Mouse (Mus musculus) hindbrain, postnatal 0 days (tissue): ENCODE results near the gene Olfr714. TPM values are rescaled to one million over a fixed set of nuclear protein-coding genes. Genes with fewer than 3 reads are reported as not detected.

Source experiments
- ATAC-seq: fragments of 200-750 bp; cut with Nextera tagmentation; 2 replicates; pipeline ENCODE4 v1.8.0; 2017; ENCODE audit warnings: mild to moderate bottlenecking, moderate TSS enrichment, moderate library complexity
- DNase-seq: peaks from one replicate; pipeline ENCODE4 v3.0.0-alpha.2; 2015; ENCODE audit warnings: low spot score
- H3K27ac ChIP-seq: fragments of 300-500 bp; sonication (generic); 2 replicates; pipeline ENCODE4 v1.5.1; 2014; ENCODE audit warnings: mild to moderate bottlenecking
- H3K27me3 ChIP-seq: fragments of 300-500 bp; sonication (generic); 2 replicates; pipeline ENCODE4 v1.6.1; 2014; ENCODE audit warnings: low read length, mixed read lengths; ENCODE audit not compliant: insufficient read depth
- H3K36me3 ChIP-seq: fragments of 300-500 bp; sonication (generic); 2 replicates; pipeline ENCODE4 v1.6.1; 2014; ENCODE audit warnings: low read length, mixed read lengths; ENCODE audit not compliant: insufficient read depth
- H3K4me1 ChIP-seq: fragments of 300-500 bp; sonication (generic); 2 replicates; pipeline ENCODE4 v1.6.1; 2014; ENCODE audit warnings: antibody characterized with exemption, low read length, mixed read lengths; ENCODE audit not compliant: insufficient read depth
- H3K4me2 ChIP-seq: fragments of 300-500 bp; sonication (generic); 2 replicates; pipeline ENCODE4 v1.6.1; 2014; ENCODE audit warnings: low read depth, mild to moderate bottlenecking, low read length, moderate library complexity, mixed read lengths
- H3K4me3 ChIP-seq: fragments of 300-500 bp; sonication (generic); 2 replicates; pipeline ENCODE4 v1.5.1; 2014; ENCODE audit warnings: low read length
- H3K9ac ChIP-seq: fragments of 300-500 bp; sonication (generic); replicated peaks from 2 replicates; pipeline ENCODE4 v1.6.1; 2014; ENCODE audit warnings: mild to moderate bottlenecking, low read length, moderate library complexity, mixed read lengths
- H3K9me3 ChIP-seq: fragments of 300-500 bp; sonication (generic); 2 replicates; pipeline ENCODE4 v1.6.1; 2016; ENCODE audit warnings: low read length, mixed read lengths
- CTCF ChIP-seq: IDR thresholded peaks from 2 replicates; pipeline ENCODE4 v1.5.1; 2016; ENCODE audit warnings: antibody characterized with exemption, control low read depth, low read depth
- WGBS: fragments of 180-500 bp; shearing (Covaris S2); extraction: QIAGEN DNeasy Blood & Tissue Kit; methylation state at CpG from one replicate; pipeline ENCODE4 v1.1.7; 2014; 5-methylcytosine and 5-hydroxymethylcytosine counted together
- polyA plus RNA-seq: library from polyadenylated mRNA; unstranded; fragments of >200 nt; fragmentation: Nextera tagmentation; extraction: Ambion mirVana; gene quantifications from 2 replicates; pipeline ENCODE4 v1.2.1, GENCODE M21; 2015
- total RNA-seq: library from RNA; depleted of rRNA; stranded (reverse); fragments of >200 nt; gene quantifications from 2 replicates; pipeline ENCODE4 v1.2.3, GENCODE M21; 2014; rRNA removed

Olfr714 gene
- total RNA-seq, result not detected in 2 replicates
- not detected in 2 replicates for polyA plus RNA-seq

DNA sequence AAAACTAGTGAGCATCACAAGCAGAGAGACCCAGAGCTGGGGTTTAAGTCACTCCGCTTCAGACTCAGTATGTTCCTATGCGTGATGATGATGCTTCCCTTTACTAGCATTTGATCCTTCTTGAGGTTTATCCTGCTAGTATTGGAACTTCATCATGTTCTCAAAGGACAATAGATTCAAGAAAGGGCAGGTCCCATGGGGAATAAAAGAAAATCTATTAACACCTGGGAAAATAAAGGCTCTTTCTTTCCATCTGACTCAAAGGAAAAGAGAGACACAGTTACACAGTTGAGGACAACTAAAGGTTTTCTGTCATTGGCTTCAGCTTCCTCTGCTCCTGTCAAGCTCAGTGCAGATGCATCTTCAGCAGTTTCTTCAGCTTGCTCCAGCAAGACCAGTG lies at the start of gene Olfr714:
Gene Olfr714 (plus strand): TSS at position 301 of the 400 bp plus-strand sequence.
- Histone ChIP-seq H3K4me3 (no peak within 1 kb of the TSS), H3K9me3 (no peaks in the 10 kb centered on the region), H3K27ac (no peak within 1 kb of the TSS), H3K4me1 (no peaks in the 10 kb centered on the region), H3K9ac (no peak within 1 kb of the TSS), H3K4me2 (no peak within 1 kb of the TSS), H3K27me3 (no peaks in the 10 kb centered on the region), H3K36me3 (no peaks in the 10 kb centered on the region)
- DNase-seq (no peak), ATAC-seq (no peak)
- 93% methylated on average over 2 of the region's 2 CpGs for WGBS
- no peak for TF ChIP-seq CTCF

DNA sequence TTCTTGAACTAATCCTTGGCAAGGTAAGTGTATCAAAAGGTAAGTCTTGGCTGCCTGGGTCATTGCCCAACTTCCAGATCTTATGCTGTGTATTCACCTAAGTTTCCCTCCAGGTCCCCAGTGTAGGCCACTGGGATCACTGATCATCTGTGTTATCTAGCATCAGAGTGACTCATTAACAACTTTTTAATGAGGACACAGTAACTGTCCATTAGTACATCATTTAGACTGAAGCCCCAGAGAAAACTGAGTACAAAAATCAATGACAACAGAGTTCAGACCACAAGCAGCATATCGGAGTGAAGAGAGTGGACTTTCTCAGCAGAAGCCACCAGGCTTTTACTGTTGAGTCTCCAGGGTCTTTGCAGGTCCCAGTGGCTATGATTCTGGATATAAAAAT lies 39.9 kb upstream of the Olfr714 start, which contains the start of gene Olfr713:
Gene Olfr713 (plus strand): TSS at position 301 of the 400 bp plus-strand sequence.
- DNase-seq (no peak), ATAC-seq (no peak)
- WGBS, result 95% methylated on average over 1 of the region's 1 CpGs
- no peak for TF ChIP-seq CTCF
- no peak within 1 kb of the TSS for H3K4me2 ChIP-seq
- no peak within 1 kb of the TSS for H3K9ac ChIP-seq
- H3K36me3 ChIP-seq, result no peaks in the 10 kb centered on the region
- H3K4me1 ChIP-seq, result no peaks in the 10 kb centered on the region
- no peaks in the 10 kb centered on the region for H3K9me3 ChIP-seq
- no peak within 1 kb of the TSS for H3K27ac ChIP-seq
- H3K4me3 ChIP-seq, result no peak within 1 kb of the TSS
- H3K27me3 ChIP-seq, result no peaks in the 10 kb centered on the region

DNA sequence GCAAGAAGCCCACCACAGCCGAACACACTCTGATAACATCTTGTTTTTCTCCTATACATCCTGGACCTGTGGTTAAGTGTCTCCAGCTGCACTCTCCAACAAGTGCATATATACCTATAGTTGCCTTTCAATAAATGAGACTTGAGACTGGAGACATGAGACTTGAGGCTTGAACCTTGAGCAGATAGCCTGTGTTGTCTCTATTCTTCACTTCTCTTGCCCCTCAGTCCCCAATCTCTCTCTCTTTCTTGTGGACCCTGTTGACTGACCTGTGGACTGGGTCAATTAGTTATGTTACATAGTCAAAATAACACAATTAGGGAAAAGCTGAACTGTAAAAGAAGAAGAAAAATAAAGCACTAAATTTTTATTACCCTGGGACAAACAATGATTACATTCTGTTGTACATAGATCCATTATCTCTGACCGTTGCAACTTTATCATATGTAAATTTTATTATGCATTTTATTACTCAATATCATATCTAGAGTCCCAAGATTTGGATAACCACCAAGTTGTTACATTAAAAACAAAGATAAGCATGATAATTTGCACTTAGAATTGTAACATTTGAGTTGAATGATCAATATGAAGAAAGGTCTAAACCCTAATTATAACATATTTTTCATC lies 30.7 kb upstream of the Olfr714 start:
- no peaks in the 10 kb centered on the region for H3K27me3 ChIP-seq
- no peak overlapping the region for H3K4me2 ChIP-seq
- H3K4me3 ChIP-seq, result no peak overlapping the region
- no peaks in the 10 kb centered on the region for H3K4me1 ChIP-seq
- H3K27ac ChIP-seq, result no peak overlapping the region
- H3K36me3 ChIP-seq, result no peaks in the 10 kb centered on the region
- 80% methylated on average over 2 of the region's 2 CpGs for WGBS
- H3K9me3 ChIP-seq, result no peaks in the 10 kb centered on the region
- no peak for TF ChIP-seq CTCF
- ATAC-seq (no peak), DNase-seq (no peak)
- H3K9ac ChIP-seq, result no peak overlapping the region

DNA sequence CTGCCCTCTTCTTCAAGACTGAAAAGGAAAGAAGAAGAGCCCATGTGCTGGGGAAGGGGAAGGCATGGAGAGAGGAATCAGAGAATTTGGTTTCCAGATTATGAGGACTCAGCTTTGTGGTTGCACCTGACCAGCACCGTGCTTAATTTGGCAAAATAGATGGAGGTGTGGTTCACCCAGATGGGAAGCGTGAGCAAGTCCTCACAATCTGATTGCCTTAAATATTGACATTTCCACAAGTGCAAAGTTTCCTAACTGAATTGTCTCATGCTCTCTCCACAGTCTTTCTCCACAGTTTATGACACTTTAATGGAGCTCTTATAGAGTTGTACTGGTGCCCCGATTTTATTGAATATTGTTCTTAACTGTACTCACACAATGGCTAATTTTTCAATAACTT lies 27.6 kb upstream of the Olfr714 start:
- no peaks in the 10 kb centered on the region for H3K36me3 ChIP-seq
- no peak for TF ChIP-seq CTCF
- DNase-seq (no peak), ATAC-seq (no peak)
- H3K4me1 ChIP-seq, result no peaks in the 10 kb centered on the region
- no peak overlapping the region for H3K4me3 ChIP-seq
- no peak overlapping the region for H3K9ac ChIP-seq
- H3K4me2 ChIP-seq, result no peak overlapping the region
- H3K9me3 ChIP-seq, result no peaks in the 10 kb centered on the region
- WGBS, result 82% methylated on average over 3 of the region's 3 CpGs
- no peaks in the 10 kb centered on the region for H3K27me3 ChIP-seq
- no peak overlapping the region for H3K27ac ChIP-seq

DNA sequence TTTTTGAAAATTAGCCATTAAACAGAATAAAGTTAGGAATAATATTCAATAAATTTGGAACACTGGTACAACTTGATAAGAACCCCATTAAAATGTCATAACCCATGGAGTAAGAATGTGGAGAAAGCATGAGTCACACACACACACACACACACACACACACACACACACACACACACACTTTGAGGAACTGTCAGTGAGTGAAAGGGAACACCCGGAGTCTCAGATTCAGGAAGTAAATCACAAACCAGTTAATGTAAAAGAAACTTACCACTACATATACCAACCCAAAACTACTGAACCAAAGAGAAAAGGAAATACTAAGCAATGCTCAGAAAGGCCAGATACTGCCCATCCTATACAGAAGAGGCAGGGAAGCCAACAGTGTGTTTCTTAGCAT lies 26.4 kb upstream of the Olfr714 start:
- TF ChIP-seq CTCF, result no peak
- Histone ChIP-seq H3K9ac (no peak overlapping the region), H3K9me3 (no peaks in the 10 kb centered on the region), H3K4me3 (no peak overlapping the region), H3K36me3 (no peaks in the 10 kb centered on the region), H3K27me3 (no peaks in the 10 kb centered on the region), H3K4me2 (no peak overlapping the region), H3K27ac (no peak overlapping the region), H3K4me1 (no peaks in the 10 kb centered on the region)
- WGBS, result 86% methylated on average over 1 of the region's 1 CpGs
- ATAC-seq (no peak), DNase-seq (no peak)

DNA sequence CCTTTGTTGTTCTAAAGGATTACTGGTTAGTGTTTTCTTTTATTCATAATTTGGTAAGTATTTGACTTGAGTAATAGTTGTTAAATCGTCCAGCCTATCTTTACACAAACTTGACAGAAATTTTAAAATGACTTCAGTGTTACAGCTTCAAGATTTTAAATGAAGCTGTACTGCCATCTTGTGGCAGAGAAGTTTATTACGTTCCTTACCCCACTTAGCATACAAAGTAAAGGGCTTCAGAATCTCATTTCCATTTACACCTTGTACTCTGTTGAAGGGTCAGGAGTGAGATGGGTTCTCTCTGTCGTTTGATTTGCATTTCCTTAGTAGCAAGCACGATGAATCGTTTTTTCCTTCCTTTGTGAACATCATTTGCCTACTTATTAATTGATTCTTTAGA lies 24.9 kb upstream of the Olfr714 start:
- no peaks in the 10 kb centered on the region for H3K36me3 ChIP-seq
- H3K4me2 ChIP-seq, result no peak overlapping the region
- 4% methylated on average over 5 of the region's 5 CpGs for WGBS
- H3K9ac ChIP-seq, result no peak overlapping the region
- no peak overlapping the region for H3K27ac ChIP-seq
- no peak overlapping the region for H3K4me3 ChIP-seq
- peak; percentile 74 for TF ChIP-seq CTCF
- ATAC-seq, result peak; percentile 56; the same call in 1 of the 2 replicates
- no peaks in the 10 kb centered on the region for H3K27me3 ChIP-seq
- H3K4me1 ChIP-seq, result no peaks in the 10 kb centered on the region
- DNase-seq, result peak; percentile 83
- no peaks in the 10 kb centered on the region for H3K9me3 ChIP-seq

DNA sequence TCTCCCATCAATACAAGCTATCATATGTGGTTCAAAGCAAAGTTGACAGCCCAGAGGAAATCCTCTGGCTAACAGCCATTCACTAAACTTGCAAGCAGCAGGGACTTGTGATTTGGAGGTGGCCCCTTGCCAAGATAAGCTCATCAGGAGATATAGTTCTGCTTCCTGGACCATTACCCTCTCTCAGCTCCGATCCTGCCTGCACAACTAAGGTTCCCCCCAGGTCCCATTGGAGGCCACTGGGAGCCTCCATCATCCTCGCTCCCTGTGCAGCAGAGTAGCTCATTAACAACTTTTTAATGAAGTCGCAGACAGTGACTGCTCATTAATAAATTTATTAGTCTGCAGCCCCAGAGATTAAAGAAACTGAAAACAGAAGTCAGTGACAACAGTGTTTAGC lies 23.2 kb upstream of the Olfr714 start:
- Histone ChIP-seq H3K4me1 (no peaks in the 10 kb centered on the region), H3K9me3 (no peaks in the 10 kb centered on the region), H3K9ac (no peak overlapping the region), H3K27ac (no peak overlapping the region), H3K4me3 (no peak overlapping the region), H3K27me3 (no peaks in the 10 kb centered on the region), H3K4me2 (no peak overlapping the region), H3K36me3 (no peaks in the 10 kb centered on the region)
- no peak for ATAC-seq
- no peak for TF ChIP-seq CTCF
- WGBS, result 42% methylated on average over 3 of the region's 3 CpGs
- peak; percentile 14 for DNase-seq
